Mouse (Mus musculus) mouse embryonic stem cell (cell line): ENCODE measurements around the gene Tjp3.

Source experiments
- in situ Hi-C, 2 experiments: fragments of 300-500 bp; cut with MboI; formaldehyde crosslinking; loops; 1 replicate in 1 of 2; 3 replicates in 1 of 2; pipeline ENCODE4 v1.14.3; 2019 to 2020; ENCODE audit warnings: low sequenced_read_pairs in 2 of 2, low pct_unique_long_range_greater_than_20kb in 1 of 2, mixed read lengths in 1 of 2; ENCODE audit not compliant: unreplicated experiment in 1 of 2

The Tjp3 gene

DNA sequence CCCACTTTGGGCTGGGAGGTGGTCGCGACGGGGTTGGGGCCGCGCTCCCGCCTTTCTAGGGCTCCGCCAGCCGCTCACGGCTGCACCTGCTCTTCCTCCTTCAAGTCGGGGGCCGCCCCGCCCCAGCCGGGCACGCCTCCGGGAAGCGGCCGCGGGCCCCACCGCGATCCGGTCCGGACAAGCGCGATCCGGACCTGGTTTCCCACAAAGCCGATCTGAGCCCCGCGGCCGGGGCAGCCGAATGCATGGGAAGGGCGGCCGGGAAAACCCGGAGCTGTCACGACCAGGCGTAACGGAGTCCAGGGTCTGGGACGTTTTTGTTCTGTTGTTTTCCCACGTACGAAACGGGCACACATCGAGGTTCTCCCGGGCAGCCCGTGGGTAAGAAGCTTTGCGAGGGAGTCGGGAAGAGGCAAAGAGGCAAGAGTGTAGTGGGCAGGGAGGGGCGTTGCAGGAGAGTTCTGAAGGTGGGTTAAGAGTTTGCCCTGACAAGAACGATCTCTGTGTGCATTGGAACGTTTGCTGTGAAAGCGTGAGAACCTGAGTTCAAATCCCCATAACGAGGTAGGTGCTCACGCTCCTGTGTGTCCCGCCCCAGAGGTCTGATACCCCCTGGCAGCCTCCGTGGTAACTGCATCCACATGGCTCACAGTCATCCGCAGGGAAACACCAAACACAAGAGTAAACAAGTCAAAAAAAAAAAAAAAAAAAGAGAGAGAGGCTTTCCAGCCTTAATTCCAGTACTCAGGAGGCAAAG is 5.5 kb downstream of the Tjp3 start:
- in situ Hi-C loops, result loop anchor here (5.0 to 10.0 kb wide), 2 partner anchors 56 to 59 kb away; partner anchors contain the start of gene Gipc3 (in 2 of the 2)

- in situ Hi-C loops, result loop anchor here (5.0 to 10.0 kb wide), 2 partner anchors 58 to 60 kb away; partner anchors contain the start of gene Gipc3 (in 2 of the 2)
Observed at GRCm38 (mm10) chr10:81284719-81285118, 6.7 kb downstream of the Tjp3 start.

GRCm38 (mm10) chr10:81284189-81284588 is 7.2 kb downstream of the Tjp3 start:
- in situ Hi-C loops, result loop anchor here in 1 of 2 experiments (10.0 kb wide), 1 partner anchor 61 kb away; the partner anchor contains the start of gene Gipc3

GRCm38 (mm10) chr10:81279496-81279895 is 11.9 kb downstream of the Tjp3 start:
- in situ Hi-C loops, result no loop called here

- in situ Hi-C loops, result no loop called here
Observed at GRCm38 (mm10) chr10:81277676-81278075, 13.7 kb downstream of the Tjp3 start.

DNA sequence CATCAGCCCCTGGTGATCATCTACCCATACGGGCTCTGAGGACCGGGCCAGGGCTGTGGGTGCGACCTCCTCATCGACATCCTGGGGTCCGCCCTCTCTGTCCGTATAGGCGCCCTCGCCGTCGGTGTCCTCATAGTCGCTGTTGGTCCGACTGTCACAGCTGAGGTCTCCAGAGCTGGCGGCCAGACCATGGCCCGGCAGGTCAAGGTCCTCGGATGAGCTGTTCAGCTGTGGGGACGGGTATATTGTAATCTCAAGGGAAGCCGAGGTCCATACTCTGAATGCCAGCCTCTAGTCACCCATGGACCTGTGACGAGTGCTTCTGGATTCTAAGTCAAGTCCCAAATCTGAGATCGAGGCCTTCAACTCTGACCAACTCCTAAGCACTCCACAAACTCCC is 17.5 kb downstream of the Tjp3 start:
- in situ Hi-C loops, result no loop called here

DNA sequence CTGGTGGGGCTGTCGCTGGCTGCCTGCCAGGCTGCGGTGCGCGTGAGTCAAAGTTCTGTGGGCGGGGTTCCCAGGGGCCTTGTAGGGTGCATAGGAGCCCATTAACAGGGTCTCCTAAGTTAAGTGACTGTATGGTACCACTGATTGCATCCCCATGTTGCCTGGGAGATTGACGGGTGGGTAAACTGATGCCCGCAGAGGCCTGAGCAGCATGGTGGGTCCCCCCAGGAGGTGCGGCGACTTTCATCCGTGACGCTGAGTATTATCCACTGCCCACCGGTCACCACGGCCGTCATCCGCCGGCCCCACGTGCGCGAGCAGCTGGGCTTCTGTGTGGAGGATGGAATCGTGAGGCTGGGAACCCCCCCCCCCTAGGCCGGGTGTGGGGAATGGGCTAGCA is 19.0 kb downstream of the Tjp3 start:
- in situ Hi-C loops, result no loop called here

- in situ Hi-C loops, result no loop called here
Observed at GRCm38 (mm10) chr10:81268643-81269412, 22.6 kb downstream of the Tjp3 start.

DNA sequence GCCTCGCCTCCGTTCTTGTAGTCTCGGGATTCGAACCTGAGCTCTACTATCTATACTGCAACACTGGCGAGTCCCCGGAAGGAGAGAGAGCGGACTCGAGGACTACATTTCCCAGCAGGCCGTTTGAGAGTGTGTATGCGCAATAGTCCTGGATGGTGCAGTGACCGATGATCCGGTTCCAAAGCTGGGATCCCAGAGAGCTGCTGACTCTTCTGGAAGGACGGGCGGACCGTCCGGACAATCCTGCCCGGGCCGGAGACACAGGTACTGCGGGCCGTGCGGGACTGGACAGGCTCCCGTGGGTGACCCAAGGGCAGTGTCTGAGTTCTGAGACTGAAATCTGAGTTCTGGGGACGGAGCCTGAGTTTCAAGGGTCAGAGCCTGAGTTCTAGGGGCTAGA is 23.3 kb downstream of the Tjp3 start:
- in situ Hi-C loops, result no loop called here

GRCm38 (mm10) chr10:81266211-81267105 is 24.9 kb downstream of the Tjp3 start, which contains the start of the genes Mrpl54 and Apba3:
Gene Mrpl54 (minus strand): TSS chr10:81266934.
Gene Apba3 (plus strand): TSS chr10:81266960.
- in situ Hi-C loops, result no loop called here

DNA sequence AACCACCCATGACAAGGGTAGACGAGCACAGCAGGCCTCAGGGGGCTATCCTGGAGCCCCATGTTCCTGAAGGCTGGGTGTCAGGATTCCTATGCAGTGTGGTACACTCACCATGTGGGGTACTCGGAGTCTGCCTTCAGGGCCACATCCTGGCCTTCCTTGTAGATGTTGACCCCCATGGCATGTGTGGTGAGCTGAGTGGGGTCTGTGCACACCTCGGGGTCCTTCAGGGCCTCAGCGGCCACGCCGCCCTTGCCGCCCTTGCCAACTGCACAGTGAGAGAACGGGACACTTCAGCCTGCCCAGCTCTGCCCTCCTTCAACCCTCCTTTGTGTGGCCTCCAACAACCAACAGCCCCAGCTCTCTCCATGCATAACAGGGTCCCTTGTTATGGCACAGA is 25.8 kb downstream of the Tjp3 start:
- in situ Hi-C loops, result no loop called here

- in situ Hi-C loops, result no loop called here
Observed at GRCm38 (mm10) chr10:81261025-81261424, 30.4 kb downstream of the Tjp3 start.

GRCm38 (mm10) chr10:81259225-81259884 is 32.0 kb downstream of the Tjp3 start:
- in situ Hi-C loops, result no loop called here

DNA sequence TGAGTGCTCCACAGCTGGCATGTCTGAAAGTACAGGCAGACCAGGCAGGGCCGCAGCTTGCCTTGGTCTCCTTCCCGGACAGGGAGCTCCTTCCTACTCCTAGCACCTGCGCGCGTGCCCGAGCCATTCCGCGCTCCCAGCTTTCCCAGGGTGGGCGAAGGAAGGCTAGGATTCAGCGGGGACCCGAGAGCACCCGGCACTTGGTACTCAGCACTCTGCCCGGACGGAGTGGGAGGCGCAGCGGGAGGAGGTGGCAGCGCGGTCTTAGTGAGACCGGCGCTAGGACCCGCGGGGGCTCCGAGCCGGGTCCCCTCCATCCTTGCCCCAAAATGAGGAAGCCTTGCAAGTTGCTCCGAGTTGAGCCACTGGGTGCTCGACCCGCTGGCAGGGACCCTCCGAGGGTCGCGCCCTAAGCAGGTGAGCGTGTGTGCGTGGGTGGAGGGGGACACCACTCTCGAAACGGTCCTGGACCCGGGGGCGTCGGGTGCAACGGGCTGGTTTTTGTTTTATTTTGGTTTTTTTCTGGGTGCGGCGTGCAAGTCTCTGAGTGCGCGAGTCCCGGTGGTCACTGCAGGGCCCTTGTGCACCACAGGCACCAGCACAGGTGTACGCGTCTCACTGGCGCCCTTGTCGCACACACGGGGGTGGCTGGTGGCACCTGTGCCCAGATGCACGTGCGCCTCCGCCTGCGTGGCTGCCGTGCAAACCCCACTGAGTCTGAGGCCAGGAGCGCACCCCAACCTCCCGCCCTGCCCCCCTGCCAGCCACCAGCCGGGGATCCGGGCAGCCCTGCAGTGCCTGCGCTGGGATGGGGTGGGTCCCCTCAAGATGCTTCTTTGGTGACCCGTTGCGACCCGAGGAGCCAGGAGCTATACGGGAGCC is 34.0 kb downstream of the Tjp3 start:
- in situ Hi-C loops, result no loop called here

DNA sequence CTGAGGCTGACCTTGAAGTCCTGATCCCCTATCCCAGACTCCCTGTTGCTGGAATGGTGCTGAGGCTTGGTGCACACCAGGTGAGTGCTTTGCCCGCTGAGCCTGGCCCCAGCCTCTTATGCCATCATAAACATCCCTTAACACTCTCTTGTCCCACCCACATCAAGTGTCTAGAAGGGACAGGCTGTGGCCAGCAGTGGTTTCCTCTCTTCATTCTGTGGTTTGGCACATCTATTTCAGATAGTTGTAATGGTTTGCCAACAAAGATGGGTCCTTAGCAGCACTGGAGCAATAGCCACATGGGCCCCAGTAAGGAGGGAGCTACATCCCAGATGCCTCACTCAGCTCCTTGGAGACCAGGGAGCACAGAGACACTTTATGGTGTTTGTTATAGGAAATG is 36.5 kb downstream of the Tjp3 start:
- in situ Hi-C loops, result no loop called here

- in situ Hi-C loops, result no loop called here
Observed at GRCm38 (mm10) chr10:81252424-81253419, 38.7 kb downstream of the Tjp3 start, which contains the start of gene Matk. Gene Matk (plus strand): TSS chr10:81252935.
